Mouse (Mus musculus) hematopoietic stem cell, adult 5-6 weeks (primary cell): ENCODE data around the gene Lrrc8c. TPM values are rescaled to one million over a fixed set of nuclear protein-coding genes. Genes with fewer than 3 reads are reported as not detected.

Experiments
- ATAC-seq, 2 experiments: fragments of 125-278 bp in 1 of 2; replicated peaks in 1 of 2; 2 replicates each; pipeline ENCODE4 v1.8.0; 2016 to 2017; ENCODE audit warnings: inconsistent platforms in 2 of 2, mild to moderate bottlenecking in 2 of 2, moderate number of reproducible peaks in 2 of 2, low read depth in 1 of 2, moderate TSS enrichment in 1 of 2; ENCODE audit not compliant: low FRiP score in 2 of 2, poor library complexity in 2 of 2, severe bottlenecking in 2 of 2, insufficient read depth in 1 of 2, low TSS enrichment in 1 of 2
- total RNA-seq: library from RNA; stranded (forward); fragments of 172-1452, 232-1000 nt; gene quantifications from 2 replicates; pipeline ENCODE4 v1.2.3, GENCODE M21; 2017

The Lrrc8c gene
- total RNA-seq, 1 experiment from 2014 or later = 17.3 TPM

DNA sequence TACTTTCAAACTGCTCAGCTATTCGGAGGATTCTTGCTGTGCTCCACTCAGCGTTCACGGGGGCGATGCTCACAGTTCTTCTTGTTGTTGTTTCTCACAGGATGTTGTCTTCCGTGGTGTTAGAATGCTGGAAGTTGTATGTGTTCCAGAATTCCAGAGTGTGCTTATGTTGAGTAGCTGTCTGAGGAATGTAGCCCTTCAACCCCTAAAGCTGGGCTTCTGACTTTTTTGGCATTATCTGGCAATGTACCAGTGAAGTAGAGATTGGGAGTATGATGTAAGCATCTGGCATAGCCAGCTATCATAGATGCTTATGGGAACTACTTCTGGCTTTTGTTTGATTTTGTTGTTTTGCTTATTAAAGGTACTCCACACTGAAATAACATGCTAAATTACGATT is 11.4 kb downstream of the Lrrc8c start:
- no peak for ATAC-seq

GRCm38 (mm10) chr5:105535186-105535585 is 16.0 kb downstream of the Lrrc8c start:
- ATAC-seq = no peak

GRCm38 (mm10) chr5:105536172-105536571 is 17.0 kb downstream of the Lrrc8c start:
- no peak for ATAC-seq

DNA sequence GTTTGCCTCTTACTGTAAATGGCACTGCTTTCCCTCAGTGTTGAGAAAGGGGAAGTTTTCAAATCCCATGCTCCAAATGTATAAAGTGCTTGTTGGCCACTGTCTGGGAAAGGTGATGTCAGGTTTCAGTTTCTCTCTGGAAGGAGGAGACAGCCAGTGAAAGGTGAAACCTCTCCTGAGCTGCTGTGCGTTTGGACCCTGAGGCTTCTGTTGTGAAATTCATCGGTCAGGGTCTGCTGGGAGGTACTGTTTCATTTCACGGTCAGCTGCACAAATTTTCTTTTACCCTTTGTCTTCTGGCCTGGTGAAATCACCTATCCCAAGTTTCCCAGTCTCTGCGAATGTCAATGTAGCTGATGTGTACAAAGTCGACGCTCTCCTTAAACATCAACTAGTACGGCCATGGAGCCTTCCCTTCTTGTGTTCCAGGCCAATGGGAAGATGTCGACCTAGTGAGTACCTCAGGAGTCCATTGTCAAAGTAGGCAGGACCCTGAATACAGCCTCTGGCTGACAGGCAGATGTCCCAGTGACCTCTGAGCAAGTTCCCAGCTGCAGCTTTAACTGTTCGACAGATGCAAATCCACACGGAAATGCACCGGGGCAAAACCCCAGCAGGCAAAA is 18.0 kb downstream of the Lrrc8c start:
- ATAC-seq = no peak

DNA sequence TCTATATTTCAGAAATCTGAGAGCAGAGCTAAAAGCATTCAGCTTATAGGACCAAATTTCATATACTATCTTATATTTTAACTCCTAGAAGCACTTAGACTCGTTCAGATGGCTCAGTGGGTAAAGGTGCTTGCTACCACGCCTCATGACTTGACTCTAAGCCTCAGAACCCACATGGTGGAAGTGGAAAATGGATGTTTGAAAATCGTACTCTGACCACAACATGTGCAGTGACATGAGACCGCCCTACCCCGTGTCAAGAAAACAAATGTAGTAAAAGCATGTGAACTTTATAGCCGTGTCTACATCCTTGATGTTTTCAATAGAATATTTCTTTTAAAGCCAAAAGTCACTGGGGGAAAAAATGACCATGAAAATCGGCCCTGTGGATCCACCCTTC is 21.9 kb downstream of the Lrrc8c start:
- ATAC-seq = no peak

GRCm38 (mm10) chr5:105545126-105545525 is 25.9 kb downstream of the Lrrc8c start:
- ATAC-seq = no peak

DNA sequence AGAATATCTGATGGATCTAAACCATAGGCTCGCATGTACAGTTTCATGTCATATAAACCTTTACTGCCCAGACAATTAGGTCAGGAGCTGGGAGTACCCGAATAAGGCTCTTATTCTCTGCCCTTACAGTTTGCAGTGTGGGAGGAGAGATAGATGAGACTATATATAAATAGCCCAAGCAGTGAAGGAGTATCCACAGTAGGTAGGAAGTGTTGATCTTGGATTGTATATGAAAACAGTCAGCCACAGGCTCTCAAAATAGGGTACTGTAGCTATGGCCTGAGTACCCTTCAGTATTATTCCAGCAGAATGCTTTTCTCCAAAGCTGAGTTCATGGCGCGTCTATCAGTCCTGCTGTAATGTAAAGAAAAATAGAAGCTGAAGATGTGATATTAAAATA is 27.9 kb downstream of the Lrrc8c start:
- ATAC-seq = no peak

DNA sequence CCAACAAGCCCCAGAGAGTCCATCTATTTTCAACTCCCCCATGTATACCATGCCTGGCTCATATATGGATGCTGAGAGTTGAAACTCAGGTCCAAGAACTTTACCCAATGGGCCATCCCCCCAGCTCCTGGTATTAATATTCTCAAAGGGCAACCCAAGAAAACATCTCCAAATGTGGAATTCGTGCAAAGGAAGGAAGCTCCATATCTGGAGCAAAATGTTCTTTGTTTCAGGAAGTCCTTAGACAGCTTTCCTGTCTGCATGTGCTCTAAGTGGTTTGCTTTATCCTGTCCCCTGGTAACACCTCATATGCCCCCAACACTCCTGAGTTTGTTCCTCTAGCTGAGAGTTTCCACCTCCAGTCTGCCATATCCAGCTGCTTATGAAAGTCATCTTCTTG is 32.6 kb downstream of the Lrrc8c start:
- no peak for ATAC-seq

DNA sequence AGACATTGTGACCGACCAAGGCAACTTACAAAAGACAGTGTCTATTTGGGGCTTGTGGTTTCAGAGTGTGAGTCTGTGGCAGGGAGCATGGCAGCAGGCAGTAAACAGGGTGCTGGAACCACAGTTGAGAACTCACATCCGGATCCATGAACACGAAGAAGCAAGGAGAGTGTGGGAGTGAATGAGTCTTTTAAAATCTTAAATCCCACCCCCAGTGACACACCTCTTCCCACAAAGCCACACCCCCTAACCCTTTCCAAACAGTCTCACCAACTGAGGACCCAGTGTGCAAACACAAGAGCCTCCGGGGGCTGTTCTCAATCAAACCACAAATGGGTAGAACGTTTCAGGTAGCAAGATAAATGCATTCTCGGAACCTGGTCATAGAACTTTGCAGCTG is 37.1 kb downstream of the Lrrc8c start:
- ATAC-seq = no peak

DNA sequence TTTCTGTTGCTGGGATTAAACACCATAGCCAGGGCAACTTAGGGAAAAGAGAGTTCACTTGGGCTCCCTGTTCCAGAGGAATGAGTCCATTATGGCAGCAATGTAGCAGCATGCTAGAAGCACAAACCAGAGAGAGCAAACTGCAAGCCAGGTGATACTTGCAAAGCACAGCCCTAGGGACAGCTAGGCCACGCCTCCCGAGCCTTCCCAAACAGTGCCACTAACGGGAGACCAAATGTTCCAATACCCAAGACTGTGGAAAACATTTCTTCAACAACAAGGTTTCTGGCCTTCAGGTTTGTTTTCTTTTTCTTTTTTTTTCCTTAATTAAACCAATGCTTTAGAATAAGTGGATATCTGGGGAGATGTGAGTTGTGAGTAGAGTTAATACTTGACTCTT is 38.2 kb downstream of the Lrrc8c start:
- no peak for ATAC-seq

GRCm38 (mm10) chr5:105557777-105558240 is 38.6 kb downstream of the Lrrc8c start:
- peak; percentile 27 to 62; a peak in 3 of 4 replicates for ATAC-seq

DNA sequence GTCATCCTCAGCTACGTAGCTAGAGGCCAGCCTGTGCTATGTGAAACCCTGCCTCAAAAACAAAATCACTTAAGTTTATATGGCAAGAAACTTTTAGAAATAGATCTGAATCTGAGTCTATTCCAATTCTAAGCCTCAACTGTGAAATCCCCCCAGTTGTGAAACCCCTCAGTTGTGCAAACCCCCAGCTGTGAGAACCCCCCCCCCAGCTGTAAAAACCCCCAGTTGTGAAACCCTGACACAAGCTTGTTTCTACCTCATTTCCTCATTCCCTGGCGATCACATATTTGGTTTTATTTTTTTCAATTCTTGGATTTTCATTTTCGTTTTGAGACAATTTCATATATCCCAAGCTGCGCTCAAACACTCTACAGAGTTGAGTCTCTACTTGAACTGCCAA is 39.3 kb downstream of the Lrrc8c start:
- peak in 1 of 2 experiments; percentile 29; a peak in 1 of 4 replicates for ATAC-seq

GRCm38 (mm10) chr5:105561926-105562325 is 42.7 kb downstream of the Lrrc8c start:
- ATAC-seq = no peak

GRCm38 (mm10) chr5:105564761-105565160 is 45.6 kb downstream of the Lrrc8c start:
- ATAC-seq = no peak

GRCm38 (mm10) chr5:105565824-105566223 is 46.6 kb downstream of the Lrrc8c start:
- peak in 1 of 2 experiments; percentile 49; a peak in 1 of 4 replicates for ATAC-seq

GRCm38 (mm10) chr5:105566852-105567412 is 47.7 kb downstream of the Lrrc8c start:
- no peak for ATAC-seq

DNA sequence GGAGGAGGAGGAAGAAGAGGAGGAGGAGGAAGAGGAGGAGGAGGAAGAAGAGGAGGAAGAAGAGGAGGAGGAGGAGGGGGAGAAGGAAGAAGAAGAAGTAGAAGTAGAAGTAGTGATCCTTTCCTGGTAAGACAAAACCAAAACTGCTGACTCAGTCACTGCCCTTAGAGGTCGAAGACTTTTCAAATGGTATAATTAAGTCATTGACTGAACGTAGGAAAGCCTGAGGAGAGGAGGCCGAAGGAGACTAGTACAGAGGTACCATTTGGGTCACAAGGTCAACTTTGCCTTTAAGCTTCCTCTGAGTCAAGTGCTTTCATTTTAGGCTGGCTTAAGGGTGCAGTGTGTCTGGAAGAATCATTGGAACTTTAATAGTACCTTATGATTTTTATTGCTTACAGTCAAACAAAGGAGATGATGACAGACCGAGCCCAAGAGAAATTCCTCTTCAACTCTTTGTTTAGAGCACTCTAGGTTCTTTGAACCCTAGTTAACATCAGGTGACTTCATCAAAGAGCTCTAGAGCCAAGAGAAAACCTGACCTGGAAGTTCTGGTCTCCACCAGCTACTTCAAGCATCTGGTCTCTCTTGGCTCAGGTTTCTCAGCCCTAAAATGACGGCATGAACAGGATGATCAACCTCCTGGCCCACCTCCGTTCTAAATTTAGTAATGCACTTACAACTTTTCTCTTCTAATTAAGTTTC is 49.0 kb downstream of the Lrrc8c start:
- no peak for ATAC-seq

DNA sequence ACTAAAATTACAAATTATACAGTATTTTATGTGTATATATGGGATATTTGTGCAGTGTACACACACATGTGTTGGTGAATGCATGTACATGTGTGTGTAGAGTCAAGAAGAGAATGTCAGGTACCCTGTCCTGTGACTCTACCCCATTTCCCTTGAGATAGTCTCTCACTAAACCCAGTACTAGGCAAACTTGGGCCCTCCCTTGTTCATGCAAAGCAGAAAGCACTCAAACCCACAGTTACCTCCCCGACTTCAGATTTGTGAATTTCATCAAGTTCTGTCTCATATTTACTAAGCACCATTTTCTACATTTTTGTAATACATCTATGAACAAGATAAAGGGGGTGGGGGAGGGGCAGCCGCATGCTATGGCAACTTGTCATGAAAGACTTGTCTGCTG is 50.0 kb downstream of the Lrrc8c start:
- no peak for ATAC-seq
